Mouse (Mus musculus) spleen, adult 2 months (tissue): Measurements from ENCODE around the gene Tmc6.

Source experiments
- CTCF ChIP-seq: fragments of 200-500 bp; IDR thresholded peaks from 2 replicates; pipeline ENCODE4 v1.5.1; 2011; ENCODE audit warnings: mild to moderate bottlenecking, inconsistent platforms; ENCODE audit not compliant: insufficient read depth, insufficient read length, insufficient replicate concordance; ENCODE audit errors: extremely low read depth
- POLR2A ChIP-seq: fragments of 200-500 bp; IDR thresholded peaks from 2 replicates; pipeline ENCODE4 v1.6.1; 2011; ENCODE audit warnings: low read depth, low read length, inconsistent platforms

DNA sequence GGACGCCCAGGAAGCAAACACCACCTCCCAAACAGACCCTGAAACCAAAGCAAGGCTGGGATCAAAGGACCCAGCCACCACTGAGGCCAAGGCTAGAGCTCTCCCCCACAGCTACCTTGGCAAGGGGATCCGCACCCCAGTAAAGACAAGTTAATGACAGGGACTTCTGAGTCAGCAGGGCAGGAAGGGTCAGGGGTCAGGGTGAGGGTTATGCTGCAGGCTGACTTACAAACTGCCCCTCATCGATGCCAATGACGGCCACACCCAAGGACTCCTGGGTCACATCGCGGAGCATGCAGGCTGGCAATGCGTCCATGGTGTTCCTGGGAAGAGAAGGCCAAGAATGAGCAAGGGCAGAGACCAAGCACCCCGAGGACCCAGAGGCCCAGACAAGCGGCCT lies 39.9 kb upstream of the Tmc6 start:
- TF ChIP-seq POLR2A (no peak), CTCF (no peak)
